Mouse (Mus musculus): ENCODE measurements around the gene Prn.

GRCm38 (mm10) chr2:132004495-132005136 lies 94.9 kb downstream of the Prn start:
- TF ChIP-seq CTCF (IDR thresholded peaks at IDR 0.05; ENCODE audit: control insufficient read depth, insufficient read depth, low read length) (no peak), POLR2A (IDR thresholded peaks at IDR 0.05; ENCODE audit: borderline replicate concordance, control insufficient read depth, low read depth, low read length) (no peak)
